Mouse (Mus musculus) brain, adult 2 months (tissue): Measurements from ENCODE around the gene Mr1.
A peak's percentile ranks its signal among the peaks of the same experiment; 100 is the strongest.

Experiments used
- DNase-seq: peaks from one replicate; pipeline ENCODE4 v3.0.0; 2011; ENCODE audit warnings: low read depth, low spot score

Mr1 gene

DNA sequence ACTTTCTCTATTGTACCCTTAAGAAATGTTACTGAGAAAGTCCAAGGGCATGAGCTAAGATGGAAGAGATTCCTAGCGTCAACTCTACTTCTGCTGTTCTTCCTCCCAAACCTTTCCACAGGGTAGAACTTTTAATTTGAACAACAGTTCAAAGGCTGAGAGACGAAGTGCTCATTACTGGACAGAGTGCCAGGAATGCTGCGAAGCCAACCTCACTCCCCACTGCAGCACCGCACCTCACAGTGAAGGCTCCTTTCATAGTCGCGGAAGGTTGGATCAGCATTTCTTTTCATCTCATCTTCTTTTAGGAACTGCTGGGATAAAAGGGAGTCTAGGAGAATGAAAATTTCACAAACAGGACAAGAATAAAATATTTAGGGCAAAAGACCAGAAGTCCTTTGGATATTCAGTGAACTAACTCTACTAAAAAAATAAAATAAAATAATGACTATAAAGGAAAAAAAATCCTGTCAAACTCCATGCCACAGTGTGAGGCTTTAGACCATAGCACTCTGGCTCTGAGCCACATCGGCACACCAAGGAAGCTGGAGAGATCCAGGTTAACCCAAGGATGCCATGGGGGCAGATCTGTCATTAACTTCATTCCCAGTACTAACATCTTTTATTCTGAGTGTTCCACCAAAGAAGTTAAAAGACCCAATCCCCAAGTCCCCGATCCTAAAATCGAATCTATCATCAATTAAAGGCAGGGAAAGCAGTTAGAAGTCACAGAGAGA is 52.5 kb downstream of the Mr1 start:
- peak; percentile 48 for DNase-seq

DNA sequence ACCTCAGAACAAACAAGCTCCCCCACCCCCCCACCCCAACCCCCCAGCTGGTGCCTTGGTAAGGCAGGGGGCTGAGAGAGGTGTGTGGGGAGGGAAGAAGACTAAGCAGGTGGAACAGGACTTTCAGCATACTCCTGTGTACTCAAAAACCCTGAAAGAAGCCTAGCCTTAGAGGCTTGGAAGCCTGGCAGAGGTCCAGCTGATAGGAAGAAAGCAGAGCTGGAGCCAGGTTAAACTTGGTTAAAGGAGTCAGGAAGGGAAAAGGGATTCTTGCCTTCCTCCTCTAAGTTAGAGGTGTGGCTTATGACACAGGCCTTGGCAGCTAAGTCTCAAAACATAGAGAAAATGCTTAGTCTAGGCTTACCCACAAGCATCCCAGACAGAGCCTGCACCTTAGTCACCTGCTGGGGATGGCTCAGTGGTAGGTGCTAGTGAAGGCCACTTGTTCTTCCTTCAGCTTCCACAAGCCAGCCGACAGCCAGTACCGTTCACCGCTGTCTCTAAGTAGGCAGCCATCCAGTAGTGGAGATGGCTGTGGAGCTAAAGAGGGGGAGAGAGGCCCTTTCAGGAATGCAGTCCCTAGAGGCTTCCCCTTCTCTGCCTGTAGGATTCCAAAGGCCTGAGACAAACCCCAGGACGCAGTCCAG is 53.3 kb downstream of the Mr1 start:
- DNase-seq = no peak

DNA sequence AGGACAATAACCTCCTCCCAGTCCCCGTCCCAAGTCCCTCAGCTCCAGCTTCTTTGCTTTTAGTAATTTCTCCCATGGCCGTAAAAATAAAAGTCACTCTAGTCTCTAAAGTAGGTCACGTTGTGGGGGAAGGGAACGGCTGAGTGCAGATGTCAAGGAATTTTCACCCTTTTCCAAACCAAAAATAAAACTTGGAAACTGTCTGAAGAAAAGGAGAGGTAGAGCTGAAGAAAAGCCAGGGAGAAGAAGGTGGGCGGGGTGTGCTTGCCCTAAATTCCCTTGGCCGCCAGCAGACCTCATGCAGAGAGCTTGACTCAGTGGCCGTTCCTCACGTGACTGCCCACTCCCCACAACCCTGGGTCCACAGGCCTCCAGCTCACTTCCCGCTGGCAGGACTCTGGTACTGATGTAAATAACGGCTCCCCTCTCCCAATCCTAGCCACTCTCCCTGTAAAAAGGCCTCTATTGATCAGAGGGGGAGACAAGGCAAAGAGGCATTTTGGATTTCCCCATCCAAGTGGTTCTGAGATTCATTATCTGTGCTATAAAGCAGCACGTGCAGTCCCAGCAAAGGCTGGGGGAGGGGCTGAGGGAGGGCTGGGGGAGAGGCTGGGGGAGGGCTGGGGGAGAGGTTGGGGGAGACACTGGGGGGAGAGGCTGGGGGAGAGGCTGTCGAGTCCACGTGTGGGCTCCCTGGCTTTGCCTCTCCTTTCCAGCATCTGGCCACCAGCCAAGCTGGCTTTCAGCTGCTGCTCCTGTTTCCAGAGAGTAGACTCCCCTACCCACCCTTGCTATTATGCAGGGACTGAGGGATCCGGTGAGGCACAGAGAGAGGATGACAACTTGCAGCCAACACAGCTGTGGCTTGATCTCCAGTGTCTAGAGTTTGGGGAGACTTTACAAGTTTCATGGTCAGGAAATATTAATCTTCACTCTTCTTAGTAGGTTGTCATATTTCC is 54.5 kb downstream of the Mr1 start:
- DNase-seq = peak; percentile 71

DNA sequence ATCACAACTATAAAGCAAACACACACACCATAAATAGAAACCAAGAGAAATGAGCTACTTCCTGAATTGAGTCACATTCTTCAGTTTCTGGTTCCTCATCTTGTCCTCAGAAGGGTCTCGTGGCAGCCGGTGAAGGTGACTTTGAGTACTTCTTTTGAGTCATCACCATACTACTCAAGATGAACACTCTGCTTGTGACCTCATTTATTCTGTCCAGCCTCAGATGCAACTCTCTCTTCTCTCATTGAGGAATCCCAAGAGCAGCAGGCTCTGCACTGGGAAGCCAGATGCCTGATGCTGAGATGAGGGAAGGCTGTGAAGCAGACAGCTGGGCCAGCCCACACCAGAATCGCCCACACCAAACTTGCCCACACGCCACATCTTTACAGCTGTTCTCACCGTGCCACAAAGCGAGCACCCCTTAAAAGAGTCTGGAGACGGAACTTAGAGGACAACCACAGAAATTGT is 55.2 kb downstream of the Mr1 start:
- DNase-seq = peak; percentile 83

DNA sequence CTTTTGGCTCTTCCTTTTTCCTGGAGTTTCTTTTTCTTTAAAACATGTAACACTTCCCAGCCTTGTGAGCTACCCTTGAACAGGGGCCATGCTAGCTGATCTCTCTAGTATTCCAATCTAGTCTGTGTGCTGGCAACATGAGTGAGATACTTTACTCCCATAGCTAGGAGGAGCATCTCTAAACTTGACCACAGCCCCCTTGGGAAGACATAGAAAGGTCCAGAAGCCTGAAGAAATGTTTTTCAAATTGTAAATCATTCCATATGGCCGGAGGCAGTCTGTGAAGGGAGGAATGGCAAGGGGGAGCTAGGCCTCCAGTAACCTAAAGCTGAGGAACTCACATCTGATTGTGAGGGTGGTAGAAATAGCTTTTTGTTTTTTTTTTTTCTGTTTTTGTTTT is 55.9 kb downstream of the Mr1 start:
- DNase-seq = no peak

DNA sequence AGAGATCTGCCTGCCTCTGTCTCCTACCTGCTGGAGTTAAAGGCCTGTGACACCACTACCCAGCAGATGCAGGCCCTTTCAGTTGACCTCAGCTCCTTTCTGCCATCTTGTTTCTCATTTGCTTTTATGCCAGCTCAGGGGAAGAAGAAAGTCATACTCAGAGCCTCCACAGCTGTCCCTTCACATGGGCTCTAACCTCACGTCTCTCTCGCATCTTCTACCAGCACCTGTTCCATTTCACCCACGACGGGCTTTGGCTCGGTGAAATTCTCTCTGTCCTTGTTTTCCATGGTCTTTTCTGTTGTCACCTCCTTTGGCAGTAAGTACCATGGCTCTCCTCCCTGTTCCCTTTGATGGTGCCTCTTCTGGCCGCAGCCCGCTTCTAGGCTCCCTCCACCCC is 56.3 kb downstream of the Mr1 start:
- no peak for DNase-seq

DNA sequence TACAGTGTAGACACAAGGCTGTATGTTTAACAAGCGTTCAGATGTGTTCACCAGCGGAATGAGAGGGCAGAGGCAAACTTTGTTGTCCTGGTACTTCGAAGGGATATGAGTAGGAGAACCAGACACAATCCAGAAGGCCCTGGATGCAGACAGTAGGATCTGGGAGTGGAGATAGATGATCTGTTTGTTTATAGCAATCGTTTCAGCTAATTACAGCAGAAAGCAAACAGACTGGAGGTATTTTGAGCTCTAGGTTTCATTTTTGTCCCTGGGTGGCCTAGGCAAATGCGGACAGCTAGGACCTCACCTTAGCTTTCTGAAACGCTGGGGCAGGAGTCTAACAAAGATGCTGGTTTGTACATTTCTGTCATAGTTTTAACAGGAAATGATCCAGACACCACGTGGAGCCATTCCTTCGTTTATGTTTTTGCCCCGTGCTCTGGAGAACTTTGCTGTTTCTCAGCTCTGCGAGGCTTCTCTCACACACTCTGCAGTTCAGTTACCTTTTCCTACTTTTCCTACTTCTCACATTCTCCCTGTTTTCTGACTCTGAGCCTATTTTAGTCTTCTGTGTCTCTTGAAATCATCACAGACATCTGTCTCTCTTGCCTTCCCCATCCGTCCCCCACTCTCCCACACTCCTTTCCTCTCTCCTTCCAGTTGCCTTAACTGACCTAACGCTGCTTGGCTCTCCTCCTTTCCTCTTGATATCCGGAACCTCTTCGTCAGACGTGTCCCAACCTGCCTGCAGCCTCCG is 57.6 kb downstream of the Mr1 start:
- peak; percentile 74 for DNase-seq

DNA sequence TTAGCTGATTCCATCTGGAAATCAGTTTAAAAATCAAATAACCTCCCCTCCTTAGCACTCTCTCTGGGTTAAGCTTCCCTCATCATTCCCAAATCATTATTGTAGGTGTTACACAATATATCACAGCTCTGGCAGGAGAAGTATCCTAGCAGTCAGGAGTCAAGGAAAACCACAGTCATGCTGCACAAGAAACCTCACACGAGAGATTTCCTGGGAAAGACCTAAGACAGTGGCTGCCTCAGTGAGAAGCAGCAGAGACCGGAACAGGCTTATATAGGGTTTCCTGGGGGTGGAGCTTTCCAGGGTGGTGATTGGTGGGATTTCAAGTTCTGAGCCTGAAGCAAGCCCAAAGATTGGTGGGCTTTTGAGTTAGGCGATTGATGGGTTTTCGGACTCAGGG is 58.6 kb downstream of the Mr1 start:
- DNase-seq = no peak

DNA sequence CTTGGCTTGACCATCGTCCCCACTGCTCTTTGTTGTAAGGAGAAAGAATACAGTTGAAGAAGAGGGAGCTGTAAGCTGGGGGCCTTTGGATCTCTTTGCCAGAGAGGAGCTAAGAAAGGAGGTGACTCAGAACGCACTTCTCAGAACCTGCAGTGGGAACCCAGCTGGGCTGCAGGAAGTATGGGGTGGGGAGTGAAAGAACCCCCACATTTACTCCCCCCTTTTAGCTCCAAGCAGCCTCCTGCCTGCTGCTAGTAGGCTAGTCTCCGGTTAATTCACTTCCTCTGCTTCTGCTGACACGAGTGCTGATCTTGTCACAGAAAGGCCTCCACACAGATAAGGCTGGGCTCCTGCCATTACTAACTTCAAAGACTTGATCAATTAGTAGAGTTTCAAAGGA is 59.7 kb downstream of the Mr1 start:
- DNase-seq = peak; percentile 90

DNA sequence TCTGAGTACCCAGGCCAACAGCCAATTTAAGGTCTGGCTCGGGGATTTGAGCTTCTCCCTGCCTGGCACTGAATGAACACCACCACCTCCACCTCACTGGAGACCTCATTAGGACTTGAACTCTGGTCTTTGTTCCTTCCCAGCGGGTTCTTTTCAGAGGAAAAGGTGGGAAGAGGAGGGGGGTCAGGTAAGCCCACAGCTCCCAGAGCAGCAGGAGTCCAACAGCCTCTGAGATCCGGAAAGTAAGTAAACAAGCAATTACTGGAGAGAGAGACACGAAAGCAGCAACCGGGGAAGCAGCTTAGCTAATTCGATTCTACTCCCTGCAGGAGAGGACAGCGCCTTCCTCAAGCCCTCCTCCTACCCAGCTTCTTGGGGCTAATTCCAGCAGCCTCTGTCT is 60.2 kb downstream of the Mr1 start:
- DNase-seq = no peak

DNA sequence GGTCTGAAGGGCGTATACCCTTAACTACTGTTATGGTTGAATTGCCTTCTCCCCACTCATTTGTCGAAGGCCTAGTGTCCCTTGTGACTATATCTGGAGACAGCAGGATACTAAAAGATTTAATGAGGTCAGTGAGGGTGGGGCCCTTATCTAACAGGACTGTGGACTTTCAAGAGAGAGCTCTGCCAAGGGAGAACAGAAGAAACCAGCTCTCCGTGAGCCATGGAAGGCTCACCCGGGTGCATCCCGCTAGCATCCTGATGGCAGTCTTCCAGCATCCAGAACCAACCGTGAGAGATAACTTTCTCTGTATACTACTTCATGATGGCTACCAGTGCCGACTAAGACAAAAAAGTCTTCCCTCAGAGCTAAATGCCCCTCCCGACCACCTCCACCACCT is 61.8 kb downstream of the Mr1 start:
- no peak for DNase-seq

DNA sequence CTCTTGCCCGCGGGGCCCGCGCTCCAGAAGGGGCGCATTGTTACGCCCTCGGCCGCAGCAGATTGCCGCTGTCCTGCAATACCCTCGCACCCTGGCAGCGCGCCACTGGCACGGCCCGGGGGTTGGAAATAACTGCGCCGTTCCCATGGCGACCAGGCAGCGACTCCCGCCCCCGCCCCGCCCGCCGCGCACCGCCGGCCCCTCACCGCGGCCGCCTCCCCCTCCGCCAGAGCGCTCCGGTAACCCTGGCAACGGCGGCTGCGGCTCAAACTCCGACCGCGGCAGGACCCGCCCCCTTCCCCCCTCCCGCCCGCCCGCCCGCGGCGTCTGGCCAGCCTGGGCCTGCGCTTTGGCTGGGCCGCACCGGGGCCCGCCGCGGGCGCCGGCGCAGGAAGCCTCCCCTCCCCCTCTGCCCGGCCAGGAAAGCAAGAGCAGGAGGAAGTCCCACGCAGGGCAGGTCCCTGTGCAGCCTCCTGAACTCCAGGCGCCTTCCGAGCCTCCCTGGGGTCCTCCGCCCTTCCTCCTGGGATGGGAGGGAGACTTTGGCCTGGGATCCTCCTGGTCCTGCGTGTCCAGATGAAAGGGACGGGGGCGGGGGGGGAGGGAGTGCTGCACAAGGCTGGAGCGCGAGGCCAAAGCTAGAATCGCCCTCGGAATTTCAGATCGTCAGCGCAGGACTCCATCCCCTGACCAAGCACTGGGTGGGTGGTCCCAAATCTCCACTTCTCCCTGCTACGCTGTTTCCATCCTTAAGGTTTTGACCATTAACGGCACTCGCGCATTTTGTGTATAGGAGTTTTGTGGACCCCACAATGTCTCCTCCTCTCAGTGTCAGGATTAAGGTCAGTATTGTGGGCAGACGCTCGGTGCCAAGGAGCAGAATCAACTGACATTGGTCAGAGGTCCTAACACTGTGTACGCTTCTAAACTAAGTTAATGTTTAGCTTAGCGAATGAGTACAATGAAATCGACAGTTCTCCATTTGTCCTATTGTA is 63.0 kb downstream of the Mr1 start:
- peak; percentile 93 for DNase-seq

DNA sequence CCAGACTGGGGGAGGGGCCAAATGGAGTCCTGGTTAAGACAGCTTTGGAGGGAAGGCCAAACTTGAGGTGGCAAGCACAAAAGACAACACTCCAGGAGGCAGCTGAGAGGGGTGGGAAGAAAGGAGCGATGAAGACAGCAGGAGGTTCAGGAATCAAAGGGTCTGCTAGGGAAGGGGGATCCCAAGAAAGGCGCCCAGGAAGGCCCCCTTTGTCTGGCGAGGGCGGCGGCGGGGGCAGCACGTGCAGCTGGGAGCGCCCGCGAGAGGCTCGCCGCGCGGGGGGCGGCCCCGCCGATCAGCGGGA is 63.7 kb downstream of the Mr1 start:
- DNase-seq = peak; percentile 65

DNA sequence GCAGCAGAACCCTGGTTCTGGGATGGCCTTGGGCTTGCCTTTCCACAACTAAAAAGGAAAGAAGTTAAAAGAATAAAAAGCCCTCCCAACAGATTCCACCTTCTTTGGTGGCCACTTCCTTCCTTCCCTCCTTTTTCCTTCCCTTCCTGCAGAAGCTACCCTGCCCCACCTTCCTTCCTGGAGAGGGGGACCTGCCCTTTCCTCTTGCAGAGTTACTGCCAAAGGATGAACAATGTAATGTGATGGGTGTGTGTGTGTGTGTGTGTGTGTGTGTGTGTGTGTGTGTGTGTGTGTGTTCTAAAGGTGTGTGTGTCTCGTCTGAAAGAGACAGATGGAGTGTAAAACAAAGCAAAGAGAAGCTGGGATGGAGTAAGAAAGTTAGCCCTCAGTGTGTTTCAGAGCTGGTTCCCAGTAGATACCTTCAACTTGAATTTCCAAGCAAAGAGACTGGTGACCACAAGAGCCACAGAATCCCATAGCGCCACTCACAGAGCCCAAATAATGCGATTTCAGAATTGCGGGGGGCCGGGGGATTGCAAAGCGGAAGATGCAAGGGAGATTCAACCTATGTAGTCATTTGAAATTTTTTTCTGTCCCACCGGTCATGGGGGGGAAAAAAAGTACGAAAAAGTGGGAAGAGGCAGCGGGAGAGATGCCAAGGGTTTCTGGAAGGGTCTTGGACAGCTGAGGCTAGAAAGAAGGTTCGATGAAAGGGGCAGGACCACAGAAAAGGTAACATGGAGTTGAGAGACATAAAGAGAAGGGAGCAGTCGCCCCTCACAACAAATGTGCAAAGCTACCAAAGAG is 64.3 kb downstream of the Mr1 start:
- no peak for DNase-seq

DNA sequence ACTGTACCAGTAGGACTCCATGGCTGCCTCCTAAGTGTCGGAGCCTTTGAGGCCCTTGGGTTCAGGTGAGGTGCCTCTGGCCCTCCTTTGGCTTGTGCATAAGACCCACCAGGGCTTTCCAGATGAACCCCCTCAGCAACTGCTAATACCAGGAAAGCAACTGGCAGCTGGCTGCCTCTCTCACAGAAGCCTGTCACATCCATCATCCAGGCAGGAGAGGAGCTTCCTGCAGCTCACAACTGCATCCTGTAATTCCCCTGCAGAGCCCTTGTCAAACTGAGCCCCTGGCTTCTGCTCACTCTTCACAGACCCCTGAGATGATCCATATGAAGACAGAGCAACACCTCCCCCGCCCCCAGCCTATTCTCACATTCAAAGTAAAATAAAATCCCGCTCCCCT is 68.9 kb downstream of the Mr1 start:
- no peak for DNase-seq
